Mouse (Mus musculus) heart, embryonic 15.5 days (tissue): Measurements from ENCODE around the gene B3galt4. TPM values are rescaled to one million over a fixed set of nuclear protein-coding genes. Genes with fewer than 3 reads are reported as not detected.
"Not testable (repeated sequence)": the region's sequence is repeated elsewhere in the genome, so short reads cannot be mapped to it uniquely, and the experiment has no call there.

Experiments used
- ATAC-seq: fragments of 200-750 bp; cut with Nextera tagmentation; replicated peaks from 2 replicates; pipeline ENCODE4 v1.8.0; 2017; ENCODE audit warnings: low read depth, moderate TSS enrichment; ENCODE audit not compliant: insufficient number of reproducible peaks, insufficient read depth, low FRiP score
- H3K27ac ChIP-seq: fragments of 300-500 bp; sonication (generic); 2 replicates; pipeline ENCODE4 v1.5.1; 2015; ENCODE audit warnings: mild to moderate bottlenecking, inconsistent platforms
- H3K27me3 ChIP-seq: fragments of 300-500 bp; sonication (generic); 2 replicates; pipeline ENCODE4 v1.6.1; 2015; ENCODE audit warnings: inconsistent platforms
- H3K36me3 ChIP-seq: fragments of 300-500 bp; sonication (generic); 2 replicates; pipeline ENCODE4 v1.6.1; 2015; ENCODE audit warnings: mild to moderate bottlenecking, inconsistent platforms
- H3K4me1 ChIP-seq: fragments of 300-500 bp; sonication (generic); replicated peaks from 2 replicates; pipeline ENCODE4 v1.6.1; 2015; ENCODE audit warnings: inconsistent platforms
- H3K4me2 ChIP-seq: fragments of 300-500 bp; sonication (generic); 2 replicates; pipeline ENCODE4 v1.6.1; 2015; ENCODE audit warnings: inconsistent platforms, mild to moderate bottlenecking, moderate library complexity
- H3K4me3 ChIP-seq: fragments of 300-500 bp; sonication (generic); 2 replicates; pipeline ENCODE4 v1.5.1; 2015; ENCODE audit warnings: mild to moderate bottlenecking, inconsistent platforms
- H3K9ac ChIP-seq: fragments of 300-500 bp; sonication (generic); 2 replicates; pipeline ENCODE4 v1.6.1; 2015; ENCODE audit warnings: mild to moderate bottlenecking, inconsistent platforms
- H3K9me3 ChIP-seq: fragments of 300-500 bp; sonication (generic); replicated peaks from 2 replicates; pipeline ENCODE4 v1.6.1; 2016; ENCODE audit warnings: inconsistent platforms
- WGBS: fragments of 180-500 bp; shearing (Covaris S2); methylation state at CpG from one replicate; pipeline ENCODE4 v1.1.7; 2015; ENCODE audit warnings: mixed read lengths; 5-methylcytosine and 5-hydroxymethylcytosine counted together
- polyA plus RNA-seq: library from polyadenylated mRNA; unstranded; fragments of >200 nt; fragmentation: Nextera tagmentation; extraction: Ambion mirVana; gene quantifications from 2 replicates; pipeline ENCODE4 v1.2.1, GENCODE M21; 2015

Gene B3galt4
- polyA plus RNA-seq, 1 experiment from 2014 or later, result 5.1 TPM

DNA sequence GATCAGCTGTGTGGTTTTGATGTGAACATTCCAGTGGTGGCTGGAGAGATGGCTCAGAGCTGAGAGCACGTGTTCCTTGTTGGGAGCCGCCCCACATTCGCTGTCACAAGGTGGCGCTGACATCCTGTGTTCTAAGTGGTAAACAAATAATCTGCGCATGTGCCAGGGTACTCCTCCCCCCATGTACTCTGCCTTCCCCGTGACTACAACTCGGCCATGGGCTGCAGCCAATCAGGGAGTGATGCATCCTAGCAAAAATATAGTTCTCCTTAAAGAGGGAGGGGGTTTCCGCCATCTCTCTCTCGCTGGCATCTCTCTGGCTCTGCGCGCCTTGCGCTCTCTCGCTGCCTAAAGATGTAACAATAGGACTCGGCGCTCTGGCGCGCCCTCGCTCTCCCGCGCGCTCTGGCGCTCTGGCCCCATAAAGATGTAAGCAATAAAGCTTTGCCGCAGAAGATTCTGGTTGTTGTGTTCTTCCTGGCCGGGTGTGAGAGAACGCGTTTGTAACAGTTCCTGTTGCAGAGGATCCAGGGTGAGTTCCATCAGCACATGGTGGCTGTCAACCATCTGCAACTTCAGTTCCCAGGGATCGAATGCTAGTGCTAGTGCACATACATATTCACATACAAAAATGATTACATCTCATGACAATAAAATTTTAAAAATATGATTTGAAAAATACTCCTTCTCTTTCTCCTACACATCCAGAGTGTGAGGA is 30.1 kb upstream of the B3galt4 start:
- under 1% methylated on average over 27 of the region's 27 CpGs for WGBS
- H3K4me1 ChIP-seq, result peaks cover 27% of the 10 kb centered on the region
- peak; percentile 87 for ATAC-seq

DNA sequence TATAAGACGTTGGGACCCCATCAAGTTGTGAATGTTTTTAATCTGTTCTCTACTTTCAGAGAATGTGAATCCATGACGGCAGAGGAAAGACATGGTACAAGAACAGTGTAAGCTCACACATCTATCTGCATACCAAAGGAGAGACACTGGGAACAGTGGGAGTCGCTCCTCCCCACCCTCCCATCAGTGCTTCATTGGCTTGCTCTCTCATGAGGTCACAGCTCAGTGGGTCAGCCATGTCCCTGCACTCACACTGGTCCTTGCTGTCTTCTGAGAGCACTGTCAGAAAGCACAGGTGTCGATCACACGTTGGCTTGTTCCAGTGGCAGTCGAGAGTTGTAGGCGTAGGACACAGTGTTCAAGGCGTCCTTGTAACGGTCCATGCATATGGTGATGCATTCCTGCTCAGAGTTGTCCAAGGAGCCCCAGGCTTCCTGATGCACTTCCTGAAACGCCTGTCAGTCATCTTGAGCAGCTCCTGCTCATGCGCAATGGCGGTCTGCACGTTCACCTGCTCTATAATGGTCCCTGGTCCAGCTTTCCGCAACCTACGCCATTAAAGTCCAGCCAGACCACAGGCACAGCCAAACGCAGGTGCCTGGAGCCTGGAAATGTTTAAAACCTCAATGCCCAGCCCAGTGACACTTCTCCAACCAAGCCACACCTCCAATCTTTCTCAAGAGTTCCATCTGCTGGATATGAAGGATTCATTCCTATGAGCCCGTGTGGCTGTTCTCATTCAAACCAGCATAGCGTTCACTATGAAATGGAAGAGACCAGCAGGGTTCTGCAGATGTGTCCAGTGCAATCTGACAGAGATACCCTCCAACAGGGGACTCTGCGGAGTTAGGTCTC is 29.1 kb upstream of the B3galt4 start:
- H3K4me3 ChIP-seq, result peak overlapping the region; percentile 60
- peak overlapping the region; percentile 78 for H3K4me2 ChIP-seq
- no peak overlapping the region for H3K9ac ChIP-seq
- ATAC-seq, result no peak
- H3K36me3 ChIP-seq, result no peaks in the 10 kb centered on the region
- no peaks in the 10 kb centered on the region for H3K9me3 ChIP-seq
- peaks cover 48% of the 10 kb centered on the region for H3K27me3 ChIP-seq
- H3K27ac ChIP-seq, result peak overlapping the region; percentile 77
- 72% methylated on average over 19 of the region's 19 CpGs for WGBS
- H3K4me1 ChIP-seq, result peaks cover 27% of the 10 kb centered on the region

More for the DNA sequence above, 30.1 kb upstream of the B3galt4 start:
- Histone ChIP-seq H3K4me3 (peak overlapping the region; percentile 60), H3K27ac (peak overlapping the region; percentile 87), H3K27me3 (peaks cover 43% of the 10 kb centered on the region), H3K9ac (peak overlapping the region; percentile 65), H3K4me2 (peak overlapping the region; percentile 78)
- H3K9me3 ChIP-seq, H3K36me3 ChIP-seq: not testable (repeated sequence)

DNA sequence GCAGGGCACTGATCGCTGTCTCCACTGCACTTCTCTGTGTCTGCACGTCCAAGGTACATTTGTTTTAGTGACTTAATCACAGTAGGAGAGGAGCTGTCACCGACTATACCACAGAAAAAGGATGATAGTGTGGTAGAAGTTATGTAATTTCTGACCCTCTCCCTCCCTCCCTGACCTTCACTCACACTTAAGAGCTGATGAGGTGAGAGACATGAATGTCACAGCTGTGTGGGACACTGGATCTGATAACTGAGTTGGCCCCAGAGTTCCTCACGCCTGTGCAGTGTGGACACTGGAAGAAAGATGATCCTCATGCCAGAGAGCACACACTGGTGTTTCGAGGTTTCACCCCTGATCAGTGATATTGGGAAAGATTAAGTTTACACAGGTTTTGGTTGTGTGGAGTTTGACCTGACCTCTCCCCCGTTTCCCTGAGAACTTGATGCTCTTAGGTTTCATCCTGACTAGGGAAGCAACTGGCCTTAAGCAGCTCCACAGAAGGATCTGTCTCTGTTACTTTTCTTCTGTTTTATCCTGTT is 28.3 kb upstream of the B3galt4 start:
- Histone ChIP-seq H3K4me3 (no peak overlapping the region), H3K36me3 (no peaks in the 10 kb centered on the region), H3K27me3 (peaks cover 48% of the 10 kb centered on the region), H3K9ac (no peak overlapping the region), H3K9me3 (no peaks in the 10 kb centered on the region), H3K27ac (no peak overlapping the region), H3K4me2 (no peak overlapping the region), H3K4me1 (peaks cover 27% of the 10 kb centered on the region)
- no peak for ATAC-seq
- WGBS, result 58% methylated on average over 6 of the region's 6 CpGs

DNA sequence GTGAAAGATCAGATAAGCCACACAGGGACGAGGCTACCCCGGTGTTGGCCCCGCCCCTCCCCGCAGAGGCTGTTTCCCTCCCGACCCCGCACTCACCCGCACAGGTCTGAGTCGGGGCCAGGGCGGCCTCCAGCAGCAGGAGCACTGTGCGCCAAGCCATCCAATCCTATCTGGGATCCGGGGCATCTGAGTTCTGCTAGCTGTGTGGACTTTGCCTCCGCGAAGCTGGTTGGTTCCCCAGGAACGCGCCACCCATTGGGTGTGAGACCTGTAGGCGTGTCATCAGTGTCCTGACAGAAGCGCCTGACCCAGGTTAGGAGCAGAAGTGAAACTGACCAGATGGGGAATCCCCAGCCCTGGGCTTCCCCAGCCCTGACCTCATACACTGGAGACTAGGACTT is 27.3 kb upstream of the B3galt4 start:
- Histone ChIP-seq H3K4me1 (peaks cover 27% of the 10 kb centered on the region), H3K9me3 (no peaks in the 10 kb centered on the region), H3K4me3 (peak overlapping the region; percentile 48), H3K27me3 (peaks cover 52% of the 10 kb centered on the region), H3K36me3 (no peaks in the 10 kb centered on the region), H3K4me2 (peak overlapping the region; percentile 74), H3K9ac (peak overlapping the region; percentile 25), H3K27ac (no peak overlapping the region)
- WGBS, result under 1% methylated on average over 17 of the region's 17 CpGs
- ATAC-seq, result peak; percentile 54

DNA sequence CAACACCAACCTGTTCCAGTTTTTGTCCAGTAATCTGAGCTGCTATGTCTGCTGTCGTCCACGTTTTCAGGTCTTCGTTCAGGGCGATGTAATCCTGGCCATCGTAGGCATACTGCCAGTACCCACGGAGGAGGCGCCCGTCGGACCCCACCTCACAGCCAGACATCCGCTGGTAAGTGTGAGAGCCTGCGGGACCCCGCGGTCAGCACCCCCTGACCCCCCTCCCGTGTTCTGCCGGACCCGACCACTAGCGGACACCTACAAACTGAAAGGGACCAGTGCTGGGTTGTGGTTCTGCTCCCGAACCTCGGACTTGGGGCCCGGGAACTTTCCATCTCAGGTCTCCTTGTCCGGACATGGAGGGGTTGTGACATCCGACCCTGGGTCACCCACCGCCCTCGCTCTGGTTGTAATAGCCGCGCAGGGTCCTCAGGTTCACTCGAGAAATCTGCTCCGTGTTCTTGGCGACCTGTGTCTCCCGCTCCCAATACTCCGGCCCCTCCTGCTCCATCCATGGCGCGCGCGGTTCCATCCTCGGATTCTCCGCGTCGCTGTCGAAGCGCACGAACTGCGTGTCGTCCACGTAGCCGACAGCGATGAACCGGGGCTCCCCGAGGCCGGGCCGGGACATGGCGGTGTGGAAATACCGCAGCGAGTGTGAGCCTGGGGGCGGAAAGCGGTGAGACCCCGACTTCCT is 26.7 kb upstream of the B3galt4 start:
- H3K4me1 ChIP-seq, result peaks cover 27% of the 10 kb centered on the region
- no peaks in the 10 kb centered on the region for H3K9me3 ChIP-seq
- no peak overlapping the region for H3K27ac ChIP-seq
- H3K4me2 ChIP-seq, result peak overlapping the region; percentile 74
- peak overlapping the region; percentile 48 for H3K4me3 ChIP-seq
- WGBS, result 2% methylated on average over 57 of the region's 57 CpGs
- H3K9ac ChIP-seq, result peak overlapping the region; percentile 25
- no peaks in the 10 kb centered on the region for H3K36me3 ChIP-seq
- H3K27me3 ChIP-seq, result peaks cover 52% of the 10 kb centered on the region
- no peak for ATAC-seq

DNA sequence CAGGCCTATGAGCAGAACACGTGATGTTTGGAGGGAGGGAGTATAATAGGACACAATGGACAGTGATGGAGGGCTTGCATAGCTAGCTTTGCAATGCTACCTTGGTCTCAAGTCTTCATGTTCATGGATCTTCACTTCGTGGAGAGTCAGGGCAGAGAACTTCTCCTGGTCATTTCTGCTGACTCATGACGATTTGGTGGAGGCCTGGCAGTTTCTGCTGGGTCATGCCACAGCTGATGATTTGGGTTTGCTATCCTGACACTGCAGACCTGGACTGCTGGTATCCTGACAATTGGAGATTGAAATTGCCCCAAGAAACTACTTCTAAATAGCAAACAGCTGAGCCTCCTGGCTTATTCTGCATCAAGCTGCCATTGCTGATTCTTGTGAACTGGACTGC is 22.3 kb upstream of the B3galt4 start:
- H3K9ac ChIP-seq, result no peak overlapping the region
- peaks cover 9% of the 10 kb centered on the region for H3K4me1 ChIP-seq
- H3K27ac ChIP-seq, result no peak overlapping the region
- H3K4me3 ChIP-seq, result no peak overlapping the region
- H3K27me3 ChIP-seq, result peaks cover 34% of the 10 kb centered on the region
- no peak for ATAC-seq
- no peak overlapping the region for H3K4me2 ChIP-seq
- 58% methylated on average over 3 of the region's 3 CpGs for WGBS
- H3K36me3 ChIP-seq, result no peaks in the 10 kb centered on the region
- no peaks in the 10 kb centered on the region for H3K9me3 ChIP-seq

DNA sequence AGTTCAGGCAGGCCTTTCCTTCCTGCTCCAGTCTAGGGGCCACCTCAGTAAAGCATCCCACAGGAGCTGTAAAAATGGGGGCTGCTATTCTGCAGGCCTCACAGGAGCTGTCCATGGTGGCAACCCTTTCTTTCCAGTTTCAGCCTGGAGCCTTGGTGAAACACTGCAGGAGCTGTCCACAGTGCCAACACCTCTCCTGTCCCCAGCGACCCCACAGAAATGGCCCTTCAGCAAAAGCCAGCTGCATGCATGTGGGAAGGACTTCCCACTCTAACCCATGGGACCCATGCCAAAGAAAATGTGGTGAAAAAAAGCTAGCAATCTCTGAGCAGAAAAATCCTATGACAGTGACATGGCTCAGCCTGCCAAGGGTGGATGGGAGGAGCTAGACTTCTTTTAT is 21.4 kb upstream of the B3galt4 start:
- 6% methylated on average over 1 of the region's 1 CpGs for WGBS
- H3K9me3 ChIP-seq, result no peaks in the 10 kb centered on the region
- H3K4me1 ChIP-seq, result peaks cover under 1% of the 10 kb centered on the region; the same call in 1 of the 2 replicates
- H3K4me2 ChIP-seq, result no peak overlapping the region
- no peak overlapping the region for H3K27ac ChIP-seq
- H3K9ac ChIP-seq, result no peak overlapping the region
- no peak overlapping the region for H3K4me3 ChIP-seq
- peaks cover 25% of the 10 kb centered on the region for H3K27me3 ChIP-seq
- ATAC-seq, result no peak
- H3K36me3 ChIP-seq, result no peaks in the 10 kb centered on the region

DNA sequence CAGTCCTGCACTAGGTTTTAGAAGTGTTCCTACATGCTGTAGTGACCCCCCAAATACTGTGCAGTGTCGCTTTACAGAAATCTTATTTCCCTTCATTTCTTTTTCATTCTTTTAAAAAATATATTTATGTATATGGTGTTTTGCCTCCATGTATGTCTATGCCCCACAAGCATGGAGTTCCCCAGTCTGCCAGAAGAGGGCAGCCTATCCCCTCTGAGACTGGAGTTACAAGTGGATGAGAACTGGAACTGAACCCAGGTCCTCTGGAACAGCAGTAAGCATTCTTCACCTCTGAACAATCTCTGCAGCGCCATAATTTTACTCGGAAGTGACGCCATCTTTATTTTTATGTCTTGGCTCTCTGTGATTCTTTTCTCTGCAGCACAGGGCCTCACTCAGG is 18.1 kb upstream of the B3galt4 start:
- Histone ChIP-seq H3K9me3 (no peaks in the 10 kb centered on the region), H3K36me3 (peaks cover 10% of the 10 kb centered on the region; the same call in 1 of the 2 replicates), H3K9ac (no peak overlapping the region), H3K4me1 (no peaks in the 10 kb centered on the region), H3K27me3 (peaks cover 6% of the 10 kb centered on the region; the same call in 1 of the 2 replicates), H3K27ac (no peak overlapping the region), H3K4me3 (no peak overlapping the region), H3K4me2 (no peak overlapping the region)
- ATAC-seq, result no peak
- WGBS, result 76% methylated on average over 4 of the region's 4 CpGs

DNA sequence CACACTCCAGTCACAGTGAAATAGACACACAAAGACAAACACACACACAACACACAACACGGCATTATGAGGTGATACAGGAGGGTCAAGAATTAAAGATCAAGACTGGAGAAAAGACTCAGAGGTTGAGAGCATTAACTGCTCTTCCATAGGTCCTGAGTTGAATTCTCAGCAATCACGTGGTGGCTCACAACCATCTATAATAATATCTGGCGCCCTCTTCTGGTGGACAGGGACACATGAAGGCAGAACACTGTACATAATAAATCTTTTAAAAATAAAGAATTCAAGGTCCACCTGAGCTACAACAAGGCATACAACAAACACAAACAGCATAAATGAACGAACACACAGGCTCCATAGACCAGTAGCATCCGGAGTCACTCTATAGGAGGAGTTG is 17.6 kb upstream of the B3galt4 start:
- H3K9me3 ChIP-seq, result no peaks in the 10 kb centered on the region
- no peak; the same call in 1 of the 2 replicates for ATAC-seq
- no peaks in the 10 kb centered on the region for H3K4me1 ChIP-seq
- H3K27ac ChIP-seq, result no peak overlapping the region
- H3K36me3 ChIP-seq, result peaks cover 13% of the 10 kb centered on the region; the same call in 1 of the 2 replicates
- 0 out of 2 replicates have a peak, but pooled peaks cover 2% of the 10 kb centered on the region for H3K27me3 ChIP-seq
- H3K4me2 ChIP-seq, result no peak overlapping the region
- no peak overlapping the region for H3K9ac ChIP-seq
- WGBS, result 31% methylated on average over 5 of the region's 5 CpGs
- no peak overlapping the region for H3K4me3 ChIP-seq

DNA sequence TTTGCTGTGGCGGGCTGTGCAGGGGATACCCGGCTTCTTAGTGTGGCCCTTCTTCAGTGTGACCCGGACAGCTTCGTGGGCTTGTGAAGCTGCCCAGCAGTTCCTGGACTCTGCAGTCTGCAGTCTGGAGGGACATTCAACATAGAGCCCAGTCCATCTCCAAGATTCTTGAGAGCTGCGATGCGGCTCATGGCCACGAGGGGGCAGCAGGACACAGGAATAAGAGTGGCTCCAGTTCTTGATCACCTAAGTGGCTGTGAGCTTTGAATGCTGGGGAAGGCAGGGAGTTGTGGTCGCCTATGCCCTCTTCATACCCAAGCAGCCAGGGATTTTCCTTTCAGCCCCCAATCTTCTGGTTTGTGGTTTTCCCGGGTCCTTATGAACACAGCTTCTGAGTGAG is 17.2 kb upstream of the B3galt4 start:
- ATAC-seq, result peak; percentile 64; the same call in 1 of the 2 replicates
- Histone ChIP-seq H3K4me3 (no peak overlapping the region), H3K36me3 (peaks cover 18% of the 10 kb centered on the region; the same call in 1 of the 2 replicates), H3K27ac (no peak overlapping the region), H3K4me2 (no peak overlapping the region), H3K27me3 (0 out of 2 replicates have a peak, but pooled peaks cover 2% of the 10 kb centered on the region), H3K9ac (no peak overlapping the region), H3K9me3 (no peaks in the 10 kb centered on the region), H3K4me1 (no peaks in the 10 kb centered on the region)
- 0% methylated on average over 9 of the region's 9 CpGs for WGBS
